Comparison of ENCODE assay signal across 13 mouse cellular contexts in the genomic region with DNA sequence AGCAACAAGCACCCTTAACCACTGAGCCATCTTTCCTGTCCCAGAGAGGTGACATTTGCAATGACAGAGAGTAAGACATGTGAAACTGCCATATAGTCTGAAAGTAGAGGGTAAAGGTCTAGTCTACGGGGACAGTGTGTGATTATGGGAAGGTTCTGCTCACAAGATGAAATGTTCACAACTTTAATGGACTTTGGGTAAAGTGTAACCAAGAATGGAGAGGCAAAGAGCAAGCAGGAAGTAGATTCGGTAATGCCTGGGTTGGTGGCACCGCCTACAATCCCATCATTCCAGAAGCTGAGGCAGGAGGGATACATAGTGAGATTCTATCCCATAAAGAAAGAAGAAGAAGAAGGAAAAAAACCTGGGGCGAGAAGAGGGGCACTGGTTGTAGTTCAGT. TPM values are rescaled to one million over a fixed set of nuclear protein-coding genes. Genes with fewer than 3 reads are reported as not detected.
DNase-seq lines count a peak whose midpoint lies in the region; ATAC-seq and TF ChIP-seq lines count a peak whose summit lies in the region.
"Had no signal": no experiment of that assay in that cellular context is flagged by ENCODE, and none has a peak within 500 bp of the region (broad histone marks: within the 10 kb centered on the region; RNA-seq: fewer than 3 reads in every experiment).

No protein-coding gene starts in this region.

- TF ChIP-seq CTCF in embryonic fibroblast, embryonic 13.5 days (IDR thresholded peaks at IDR 0.05; ENCODE audit: borderline replicate concordance, insufficient read depth, low read length), result no peak

- H3K9me3 ChIP-seq in kidney, embryonic 14.5 days (ENCODE audit: control insufficient read depth, low read length), result no peaks in the 10 kb centered on the region
- H3K9me3 ChIP-seq in liver, embryonic 12.5 days (replicated peaks), result no peaks in the 10 kb centered on the region
- H3K9me3 ChIP-seq in embryonic facial prominence, embryonic 10.5 days, result no peaks in the 10 kb centered on the region
- H3K9me3 ChIP-seq: embryonic facial prominence, embryonic 13.5 days; hindbrain, embryonic 12.5 days; neural tube, embryonic 13.5 days had no signal

- TF ChIP-seq POLR2A in embryonic fibroblast, embryonic 13.5 days (IDR thresholded peaks at IDR 0.05; ENCODE audit: low read depth, low read length), result no peak

- H3K4me3 ChIP-seq in kidney, embryonic 14.5 days (ENCODE audit: low read length), result no peak overlapping the region
- H3K4me3 ChIP-seq in embryonic fibroblast, embryonic 13.5 days (ENCODE audit: insufficient read depth, low read length), result no peak overlapping the region
- no peak overlapping the region for H3K4me3 ChIP-seq in liver, embryonic 12.5 days
- H3K4me3 ChIP-seq in embryonic facial prominence, embryonic 10.5 days, result no peak overlapping the region

- no peaks in the 10 kb centered on the region for H3K27me3 ChIP-seq in kidney, embryonic 14.5 days (ENCODE audit: control insufficient read depth, insufficient read depth, low read length)
- H3K27me3 ChIP-seq in liver, embryonic 12.5 days (replicated peaks), result no peaks in the 10 kb centered on the region
- no peaks in the 10 kb centered on the region for H3K27me3 ChIP-seq in embryonic facial prominence, embryonic 10.5 days (replicated peaks; ENCODE audit: low read depth, poor library complexity, severe bottlenecking)
- H3K27me3 ChIP-seq: embryonic facial prominence, embryonic 13.5 days; hindbrain, embryonic 12.5 days; neural tube, embryonic 13.5 days had no signal

- no peak overlapping the region for H3K9ac ChIP-seq in kidney, embryonic 14.5 days (ENCODE audit: low read depth, low read length)
- 0 out of 2 replicates have a peak overlapping the region, but pooled peaks have one; percentile 2 for H3K9ac ChIP-seq in liver, embryonic 12.5 days

- WGBS in kidney, embryonic 14.5 days, result 78% methylated on average over 4 of the region's 4 CpGs
- 76% methylated on average over 4 of the region's 4 CpGs for WGBS in liver, embryonic 12.5 days (ENCODE audit: insufficient replicate concordance)
- WGBS in embryonic facial prominence, embryonic 10.5 days, result 85% methylated on average over 4 of the region's 4 CpGs

- no peak overlapping the region for H3K4me2 ChIP-seq in kidney, embryonic 14.5 days (replicated peaks; ENCODE audit: low read depth, low read length)
- H3K4me2 ChIP-seq in liver, embryonic 12.5 days, result peak overlapping the region; percentile 95; the same call in 1 of the 2 replicates

- peaks cover 13% of the 10 kb centered on the region for H3K4me1 ChIP-seq in kidney, embryonic 14.5 days (ENCODE audit: control insufficient read depth, insufficient read depth, low read length)
- no peaks in the 10 kb centered on the region for H3K4me1 ChIP-seq in embryonic fibroblast, embryonic 13.5 days (ENCODE audit: control insufficient read depth, insufficient read depth, low read length)
- H3K4me1 ChIP-seq in liver, embryonic 12.5 days, result peaks cover 55% of the 10 kb centered on the region
- peaks cover 38% of the 10 kb centered on the region for H3K4me1 ChIP-seq in embryonic facial prominence, embryonic 10.5 days

- peaks cover 14% of the 10 kb centered on the region for H3K36me3 ChIP-seq in kidney, embryonic 14.5 days (ENCODE audit: control insufficient read depth, insufficient read depth, low read length)
- H3K36me3 ChIP-seq in liver, embryonic 12.5 days, result peaks cover 34% of the 10 kb centered on the region
- H3K36me3 ChIP-seq in embryonic facial prominence, embryonic 10.5 days (replicated peaks), result peaks cover 44% of the 10 kb centered on the region

- H3K27ac ChIP-seq in kidney, embryonic 14.5 days (ENCODE audit: low read depth, low read length), result no peak overlapping the region
- peak overlapping the region; percentile 61 for H3K27ac ChIP-seq in embryonic fibroblast, embryonic 13.5 days (ENCODE audit: insufficient read depth, low read length)
- H3K27ac ChIP-seq in liver, embryonic 12.5 days, result peak overlapping the region; percentile 47; the same call in 1 of the 2 replicates
- no peak overlapping the region for H3K27ac ChIP-seq in embryonic facial prominence, embryonic 10.5 days (replicated peaks)
- H3K27ac ChIP-seq: embryonic facial prominence, embryonic 13.5 days; hindbrain, embryonic 12.5 days had no signal

- ATAC-seq in kidney, embryonic 14.5 days (ENCODE audit: low FRiP score, low TSS enrichment), result no peak
- no peak for ATAC-seq in liver, embryonic 12.5 days

- DNase-seq in kidney, adult 11 months, result peak; percentile 72
- peak; percentile 81 for DNase-seq in kidney, adult 9 months
- DNase-seq in adrenal gland, postnatal 14 days, result no peak
- no peak for DNase-seq in embryonic facial prominence, embryonic 10.5 days (ENCODE audit: low spot score)
- no peak for DNase-seq in cerebellum, postnatal 10 days

RNA-seq across cellular contexts. Expression of a gene that starts 7.1 kb away (rescaled TPM):
- 63.6 and 66.2 TPM in 2 replicates for polyA plus RNA-seq in kidney, embryonic 14.5 days (2014; fragmentation: Nextera tagmentation; extraction: Ambion mirVana)
- 33.6 and 34.4 TPM in 2 replicates for polyA plus RNA-seq in embryonic fibroblast, embryonic 13.5 days (2011; ENCODE audit: insufficient read length, low read depth, missing spikeins)
- 91.9 and 102 TPM in 2 replicates for polyA plus RNA-seq in liver, embryonic 12.5 days (2016; fragmentation: Nextera tagmentation; extraction: Ambion mirVana)
- total RNA-seq in adrenal gland, postnatal 14 days (2021), result 20.6 and 24.9 TPM in 2 replicates
- 160 and 172 TPM in 2 replicates for polyA plus RNA-seq in embryonic facial prominence, embryonic 10.5 days (2016; fragmentation: Nextera tagmentation; extraction: Ambion mirVana)

RNA-seq across cellular contexts. Expression of a gene that starts 16.9 kb away (rescaled TPM):
- polyA plus RNA-seq in kidney, embryonic 14.5 days (2014; fragmentation: Nextera tagmentation; extraction: Ambion mirVana), result 79.5 and 86.2 TPM in 2 replicates
- 29.6 and 33.5 TPM in 2 replicates for polyA plus RNA-seq in embryonic fibroblast, embryonic 13.5 days (2011; ENCODE audit: insufficient read length, low read depth, missing spikeins)
- 48.2 and 50.8 TPM in 2 replicates for polyA plus RNA-seq in liver, embryonic 12.5 days (2016; fragmentation: Nextera tagmentation; extraction: Ambion mirVana)
- 33.2 and 35.3 TPM in 2 replicates for total RNA-seq in adrenal gland, postnatal 14 days (2021)
- 83.5 and 83.8 TPM in 2 replicates for polyA plus RNA-seq in embryonic facial prominence, embryonic 10.5 days (2016; fragmentation: Nextera tagmentation; extraction: Ambion mirVana)

RNA-seq across cellular contexts. Expression of a gene that starts 43.1 kb away (rescaled TPM):
- polyA plus RNA-seq in kidney, embryonic 14.5 days (2014; fragmentation: Nextera tagmentation; extraction: Ambion mirVana), result 2.4 and 3.5 TPM in 2 replicates
- 0.67 TPM in 1 of 2 replicates, not detected in the other for polyA plus RNA-seq in embryonic fibroblast, embryonic 13.5 days (2011; ENCODE audit: insufficient read length, low read depth, missing spikeins)
- polyA plus RNA-seq in liver, embryonic 12.5 days (2016; fragmentation: Nextera tagmentation; extraction: Ambion mirVana), result 0.61 and 1.0 TPM in 2 replicates
- 0.93 and 3.5 TPM in 2 replicates for total RNA-seq in adrenal gland, postnatal 14 days (2021)
- 1.3 and 1.8 TPM in 2 replicates for polyA plus RNA-seq in embryonic facial prominence, embryonic 10.5 days (2016; fragmentation: Nextera tagmentation; extraction: Ambion mirVana)
- total RNA-seq: common myeloid progenitor, adult 5-6 weeks; liver, adult 2 months had no signal
- polyA plus RNA-seq: liver, adult 2 months had no signal

Comparison
In these comparisons a context has a peak if more than half of its experiments do, and no peak if none do; other contexts are left out.
1. DNase-seq: peak in kidney, adult 11 months (single experiment) and kidney, adult 9 months (single experiment); none in adrenal gland, postnatal 14 days (single experiment), embryonic facial prominence, embryonic 10.5 days (single experiment) and cerebellum, postnatal 10 days (0 of 2).
2. H3K27ac ChIP-seq: peak in embryonic fibroblast, embryonic 13.5 days (single experiment) and liver, embryonic 12.5 days (single experiment); none in kidney, embryonic 14.5 days (single experiment) and embryonic facial prominence, embryonic 10.5 days (single experiment).